Mouse (Mus musculus): ENCODE measurements at regions not wholly inside any gene's neighbourhood (a gene's known extent, or its start where the extent isn't known, plus 50 kb on each side); places are given as distances from the start of the nearest gene placed in this dataset.

DNA sequence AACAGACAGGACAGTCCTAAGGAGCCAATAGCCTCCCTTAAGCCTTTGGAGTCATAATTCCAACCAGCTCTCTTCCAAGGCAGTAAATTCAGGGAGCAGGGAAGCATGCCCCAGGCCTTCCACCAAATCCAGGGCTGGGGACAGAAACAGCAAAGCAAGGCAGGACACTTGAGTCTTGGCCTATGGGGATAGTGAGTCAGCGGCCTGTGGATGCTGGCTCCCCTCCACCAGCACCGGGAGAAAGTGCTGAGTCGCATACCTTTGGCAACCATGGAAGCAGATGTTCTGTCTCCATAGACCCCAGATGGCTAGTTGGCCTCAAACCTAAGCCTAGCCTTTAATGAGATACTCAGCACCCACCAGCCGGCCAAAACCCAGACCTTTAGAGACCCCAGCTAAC is 133.8 kb upstream of the Six2 start:
- Histone ChIP-seq H3K4me1 (ENCODE audit: control insufficient read depth, insufficient read depth, insufficient read length, low read length) (no peaks in the 10 kb centered on the region), H3K27ac (replicated peaks; ENCODE audit: low read depth, low read length) (no peak overlapping the region), H3K4me3 (ENCODE audit: insufficient read depth, low read depth, low read length) (no peak overlapping the region)

DNA sequence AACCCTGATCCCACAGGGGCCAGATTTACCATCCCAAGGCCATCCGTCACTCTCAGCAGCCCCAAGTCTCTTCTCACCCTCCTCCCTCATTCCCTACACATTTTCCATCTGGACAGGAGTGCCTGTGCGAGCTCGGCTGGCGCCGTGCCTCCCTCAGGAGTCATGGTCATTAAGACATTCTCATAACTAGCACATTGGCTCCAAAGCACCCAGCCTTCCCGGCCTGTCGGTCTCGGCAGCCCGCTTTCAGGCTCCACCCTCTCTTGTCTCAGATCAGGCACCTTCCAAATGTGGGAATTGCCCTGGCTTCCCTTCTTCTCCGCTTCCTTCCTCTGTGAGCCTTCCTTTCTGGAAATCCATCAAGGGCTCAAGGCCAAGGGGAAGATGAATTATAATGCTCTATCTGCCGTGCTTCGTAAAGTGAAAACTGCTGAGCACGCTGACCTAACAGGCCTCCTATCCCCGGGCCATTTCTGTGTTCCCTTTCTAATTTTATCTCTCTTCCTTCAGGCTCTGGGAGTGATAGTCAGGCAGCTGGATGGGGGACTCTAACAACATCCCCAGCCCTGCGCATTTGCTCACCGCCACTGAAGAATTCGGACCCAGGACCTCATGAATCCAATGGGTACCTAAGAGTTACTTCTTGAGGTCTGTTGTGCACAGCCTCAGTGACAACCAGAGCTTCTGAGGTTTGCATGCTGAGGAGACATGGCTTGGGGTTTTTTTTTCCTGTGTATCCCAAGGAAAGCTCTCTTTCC is 130.2 kb upstream of the Six2 start:
- Histone ChIP-seq H3K4me3 (ENCODE audit: insufficient read depth, low read depth, low read length) (0 out of 2 replicates have a peak overlapping the region, but pooled peaks have one; percentile 2), H3K27ac (replicated peaks; ENCODE audit: low read depth, low read length) (no peak overlapping the region), H3K4me1 (ENCODE audit: control insufficient read depth, insufficient read depth, insufficient read length, low read length) (no peaks in the 10 kb centered on the region)

DNA sequence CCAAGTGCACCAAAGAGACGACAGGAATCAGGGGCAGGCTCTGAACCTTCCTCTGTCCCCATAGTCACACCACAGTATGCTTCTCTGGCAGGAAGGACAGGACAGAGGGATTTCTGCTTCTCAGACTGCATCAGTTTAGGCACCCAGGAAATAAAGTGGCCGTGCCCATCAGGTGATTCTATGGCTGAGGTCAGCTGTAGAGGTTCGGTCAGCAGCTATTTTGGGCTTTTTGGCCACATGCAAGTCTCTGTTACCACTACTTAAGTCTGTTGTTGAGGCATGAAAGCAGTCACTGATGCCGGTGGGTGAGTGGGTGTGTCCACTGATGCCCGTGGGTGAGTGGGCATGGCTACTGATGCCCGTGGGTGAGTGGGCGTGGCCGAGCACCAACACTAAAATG is 128.4 kb upstream of the Six2 start:
- H3K4me1 ChIP-seq (ENCODE audit: control insufficient read depth, insufficient read depth, insufficient read length, low read length) = no peaks in the 10 kb centered on the region
- no peak overlapping the region for H3K27ac ChIP-seq (replicated peaks; ENCODE audit: low read depth, low read length)
- H3K4me3 ChIP-seq (ENCODE audit: insufficient read depth, low read depth, low read length) = no peak overlapping the region

DNA sequence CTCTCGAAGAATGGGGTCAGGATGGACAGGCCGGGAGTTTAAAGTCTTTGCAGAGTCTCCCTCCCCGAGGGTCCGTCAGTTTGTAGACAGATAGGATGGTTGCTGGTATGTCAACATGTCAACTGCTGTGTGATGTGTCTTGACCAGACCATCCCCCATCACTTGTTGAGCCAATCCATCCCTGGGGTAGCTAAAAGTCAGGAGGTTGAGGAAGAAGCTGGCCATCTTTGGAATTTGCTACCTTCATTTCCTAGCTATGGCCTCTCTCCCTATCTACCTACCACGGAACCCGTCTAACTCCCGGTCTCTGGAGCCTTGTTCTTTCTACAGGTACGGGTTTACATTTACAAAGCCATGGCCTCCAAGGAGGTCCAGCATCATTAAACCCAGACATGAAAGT is 128.0 kb upstream of the Six2 start:
- no peak overlapping the region for H3K27ac ChIP-seq (replicated peaks; ENCODE audit: low read depth, low read length)
- H3K4me1 ChIP-seq (ENCODE audit: control insufficient read depth, insufficient read depth, insufficient read length, low read length) = no peaks in the 10 kb centered on the region

DNA sequence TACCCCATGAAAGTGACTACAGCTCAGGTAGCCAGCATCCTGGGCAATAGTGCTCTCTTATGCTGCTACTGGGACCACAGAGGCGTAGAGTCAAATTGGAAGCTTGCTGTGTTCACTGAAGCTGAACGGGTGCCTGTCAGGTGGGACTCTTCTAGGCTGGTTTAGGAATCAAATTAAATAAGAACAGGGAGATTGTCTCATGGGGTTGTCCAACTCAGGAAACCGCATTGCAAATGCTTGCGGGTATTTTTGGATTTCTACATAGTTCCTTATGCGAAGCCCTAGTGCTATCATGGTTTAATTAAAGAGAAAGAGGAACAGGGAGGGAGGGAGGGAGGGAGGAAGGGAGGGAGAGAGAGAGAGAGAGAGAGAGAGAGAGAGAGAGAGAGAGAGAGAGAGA is 120.5 kb upstream of the Six2 start:
- Histone ChIP-seq H3K4me3 (ENCODE audit: insufficient read depth, low read depth, low read length) (no peak overlapping the region), H3K4me1 (ENCODE audit: control insufficient read depth, insufficient read depth, insufficient read length, low read length) (no peaks in the 10 kb centered on the region), H3K27ac (replicated peaks; ENCODE audit: low read depth, low read length) (no peak overlapping the region)

More for the DNA sequence above, 128.0 kb upstream of the Six2 start:
- no peak overlapping the region for H3K4me3 ChIP-seq (ENCODE audit: insufficient read depth, low read depth, low read length)

DNA sequence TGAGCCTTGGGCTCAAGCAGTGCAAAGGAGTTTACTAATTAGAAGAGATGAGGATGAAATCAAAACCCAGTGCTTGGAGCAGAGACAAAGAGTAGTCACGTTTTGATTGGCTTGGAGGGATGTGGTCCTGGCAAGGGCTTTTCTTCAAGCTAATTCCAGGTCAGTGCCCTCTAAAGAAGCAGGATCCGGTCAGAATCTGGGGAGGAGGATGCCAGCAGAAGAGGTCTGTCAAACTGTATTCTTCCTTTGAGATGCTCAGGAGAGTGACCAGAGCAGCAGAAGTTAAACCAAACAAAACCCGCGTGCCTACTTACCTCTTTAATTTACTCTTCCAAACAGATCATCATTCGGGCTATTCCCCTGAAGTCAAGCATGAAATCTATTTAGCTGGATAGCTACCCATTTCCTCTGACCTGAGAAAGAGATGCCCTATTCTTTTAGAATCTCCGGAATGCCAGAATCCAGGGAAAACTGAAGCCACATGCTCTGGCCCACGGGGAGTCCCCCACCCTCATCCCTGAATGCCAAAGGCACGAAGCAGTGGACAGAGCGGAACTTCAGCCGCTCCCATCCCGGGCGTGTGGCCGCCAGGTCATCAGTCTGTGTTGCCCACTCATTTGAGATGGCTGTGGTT is 117.8 kb upstream of the Six2 start:
- Histone ChIP-seq H3K27ac (replicated peaks; ENCODE audit: low read depth, low read length) (no peak overlapping the region), H3K4me3 (ENCODE audit: insufficient read depth, low read depth, low read length) (no peak overlapping the region), H3K4me1 (ENCODE audit: control insufficient read depth, insufficient read depth, insufficient read length, low read length) (no peaks in the 10 kb centered on the region)

DNA sequence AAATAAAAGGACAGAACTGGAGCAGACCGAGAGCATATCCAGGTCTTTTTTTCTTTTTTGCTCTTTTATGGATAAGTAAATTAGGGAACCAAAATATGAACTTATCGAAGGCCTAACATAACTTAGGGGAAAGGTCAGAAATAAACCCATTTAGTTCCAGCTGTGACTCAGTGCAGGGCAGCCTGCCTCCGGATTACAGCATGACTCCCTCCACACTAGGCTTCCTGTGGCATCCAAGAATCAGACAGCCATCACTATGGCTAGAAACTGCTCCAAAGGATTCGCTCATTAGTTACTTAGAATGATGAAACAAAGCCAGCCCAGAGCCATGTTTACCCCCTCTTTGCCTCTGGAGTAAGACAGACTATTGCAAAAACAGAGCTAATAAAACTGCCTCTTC is 116.6 kb upstream of the Six2 start:
- no peak overlapping the region for H3K27ac ChIP-seq (replicated peaks; ENCODE audit: low read depth, low read length)
- no peak overlapping the region for H3K4me3 ChIP-seq (ENCODE audit: insufficient read depth, low read depth, low read length)
- H3K4me1 ChIP-seq (ENCODE audit: control insufficient read depth, insufficient read depth, insufficient read length, low read length) = no peaks in the 10 kb centered on the region

DNA sequence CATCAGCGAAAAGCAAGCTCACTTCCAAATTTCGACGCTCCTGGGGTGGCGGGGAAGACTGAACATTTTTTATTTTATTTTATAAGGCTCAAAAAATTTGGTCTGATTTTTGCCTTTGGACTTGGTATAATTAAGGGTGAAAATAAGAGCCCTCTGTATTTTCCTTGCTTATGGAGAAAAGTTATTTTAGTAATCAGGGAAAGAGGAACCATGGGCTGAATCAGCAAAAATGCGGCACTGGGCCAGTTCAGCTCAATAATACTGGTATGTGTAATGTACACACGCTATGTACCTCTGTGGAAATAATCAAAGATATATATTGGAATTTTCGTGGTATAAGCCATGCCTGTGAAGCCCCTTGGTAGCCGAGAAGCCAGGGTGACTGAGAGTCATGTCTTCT is 113.7 kb upstream of the Six2 start:
- Histone ChIP-seq H3K4me1 (ENCODE audit: control insufficient read depth, insufficient read depth, insufficient read length, low read length) (no peaks in the 10 kb centered on the region), H3K27ac (replicated peaks; ENCODE audit: low read depth, low read length) (no peak overlapping the region), H3K4me3 (ENCODE audit: insufficient read depth, low read depth, low read length) (no peak overlapping the region)

DNA sequence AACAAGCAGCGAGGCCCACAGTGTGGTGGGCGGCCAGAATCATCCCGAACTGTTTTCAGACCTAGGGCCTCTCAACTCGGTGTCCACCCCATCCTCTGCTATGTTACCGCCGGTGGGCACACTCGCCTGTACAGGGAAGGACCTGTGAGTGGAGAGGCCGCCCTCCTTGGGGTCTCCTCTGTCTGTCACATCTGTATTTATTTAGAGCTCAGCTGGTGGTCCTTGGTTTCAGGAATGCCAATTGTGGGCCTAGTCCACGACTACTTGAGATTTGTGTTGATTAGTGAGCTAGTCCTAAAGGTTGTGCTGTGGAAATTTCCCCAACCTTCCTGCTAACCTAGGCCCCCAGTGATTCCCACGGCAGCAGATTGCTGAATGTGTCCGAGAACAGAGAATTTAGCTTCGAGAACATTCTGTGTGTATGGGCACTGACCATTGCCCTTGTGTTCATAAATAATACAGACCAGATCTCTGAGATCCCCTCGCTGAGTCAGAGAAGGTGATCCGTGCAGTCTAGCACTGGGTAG is 113.1 kb upstream of the Six2 start:
- Histone ChIP-seq H3K4me1 (ENCODE audit: control insufficient read depth, insufficient read depth, insufficient read length, low read length) (no peaks in the 10 kb centered on the region), H3K27ac (replicated peaks; ENCODE audit: low read depth, low read length) (no peak overlapping the region), H3K4me3 (ENCODE audit: insufficient read depth, low read depth, low read length) (no peak overlapping the region)

DNA sequence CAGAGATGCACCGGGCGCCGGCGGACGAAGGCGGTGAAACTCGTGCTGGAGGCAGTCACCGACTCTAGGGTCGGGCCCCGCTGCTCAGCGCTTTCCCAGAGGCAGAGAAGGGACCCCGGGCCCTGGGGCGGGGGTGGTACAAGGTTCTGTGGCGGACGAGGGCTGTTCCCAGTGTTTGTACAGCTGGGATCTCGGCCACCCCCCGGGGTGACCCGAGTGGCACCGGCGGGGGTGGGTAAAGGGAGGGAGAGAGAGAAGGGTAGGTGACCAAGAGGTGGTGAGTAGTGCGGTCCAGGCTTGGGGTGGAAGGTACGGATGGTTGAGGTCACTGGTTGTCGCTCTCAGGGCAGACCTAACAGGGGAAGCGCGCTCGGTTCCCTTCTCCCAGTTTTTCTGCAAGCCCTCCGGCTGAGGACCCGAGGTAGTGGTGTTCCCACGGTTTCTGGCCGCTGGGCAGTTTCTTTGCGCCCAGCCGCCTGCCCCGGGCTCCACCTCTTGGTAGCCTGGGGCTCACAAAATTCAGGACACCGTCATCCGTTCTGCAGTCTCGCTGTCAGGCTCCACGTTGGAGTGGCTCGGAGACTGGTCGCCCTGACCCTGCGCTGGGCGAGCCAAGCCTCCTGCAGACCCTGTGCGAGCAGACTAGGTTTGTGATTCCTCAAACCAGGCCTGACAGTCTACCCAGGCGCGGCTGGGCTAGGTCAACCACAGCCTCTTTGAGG is 112.4 kb upstream of the Six2 start:
- Histone ChIP-seq H3K4me3 (ENCODE audit: insufficient read depth, low read depth, low read length) (peak overlapping the region; percentile 27; the same call in 1 of the 2 replicates), H3K4me1 (ENCODE audit: control insufficient read depth, insufficient read depth, insufficient read length, low read length) (no peaks in the 10 kb centered on the region), H3K27ac (replicated peaks; ENCODE audit: low read depth, low read length) (no peak overlapping the region)

DNA sequence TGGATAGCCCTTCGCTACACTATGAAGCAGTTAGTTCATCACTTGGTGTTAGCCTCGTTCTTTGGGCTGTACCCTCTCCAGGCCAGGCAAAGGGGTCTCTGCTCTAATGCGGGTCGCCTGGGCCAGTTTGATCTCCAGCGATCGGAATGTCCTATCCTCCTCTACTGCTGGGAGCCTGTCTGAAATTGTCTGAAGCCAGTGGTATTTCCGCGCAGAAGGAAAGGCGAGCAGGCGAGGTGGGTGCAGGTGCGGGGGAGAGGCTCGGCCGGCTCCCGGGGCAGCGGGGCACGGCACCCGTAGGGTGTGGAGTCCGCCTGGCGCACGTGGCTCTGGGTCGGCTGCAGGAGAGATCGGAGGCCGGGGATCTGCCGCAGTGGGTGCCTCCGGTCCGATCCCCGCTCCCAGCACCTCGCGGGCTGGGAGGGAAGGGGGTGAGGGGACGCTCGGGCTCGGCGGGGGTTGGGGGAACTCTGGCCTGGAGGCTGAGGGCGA is 111.8 kb upstream of the Six2 start:
- H3K27ac ChIP-seq (replicated peaks; ENCODE audit: low read depth, low read length) = no peak overlapping the region
- peak overlapping the region; percentile 27 for H3K4me3 ChIP-seq (ENCODE audit: insufficient read depth, low read depth, low read length)
- no peaks in the 10 kb centered on the region for H3K4me1 ChIP-seq (ENCODE audit: control insufficient read depth, insufficient read depth, insufficient read length, low read length)

DNA sequence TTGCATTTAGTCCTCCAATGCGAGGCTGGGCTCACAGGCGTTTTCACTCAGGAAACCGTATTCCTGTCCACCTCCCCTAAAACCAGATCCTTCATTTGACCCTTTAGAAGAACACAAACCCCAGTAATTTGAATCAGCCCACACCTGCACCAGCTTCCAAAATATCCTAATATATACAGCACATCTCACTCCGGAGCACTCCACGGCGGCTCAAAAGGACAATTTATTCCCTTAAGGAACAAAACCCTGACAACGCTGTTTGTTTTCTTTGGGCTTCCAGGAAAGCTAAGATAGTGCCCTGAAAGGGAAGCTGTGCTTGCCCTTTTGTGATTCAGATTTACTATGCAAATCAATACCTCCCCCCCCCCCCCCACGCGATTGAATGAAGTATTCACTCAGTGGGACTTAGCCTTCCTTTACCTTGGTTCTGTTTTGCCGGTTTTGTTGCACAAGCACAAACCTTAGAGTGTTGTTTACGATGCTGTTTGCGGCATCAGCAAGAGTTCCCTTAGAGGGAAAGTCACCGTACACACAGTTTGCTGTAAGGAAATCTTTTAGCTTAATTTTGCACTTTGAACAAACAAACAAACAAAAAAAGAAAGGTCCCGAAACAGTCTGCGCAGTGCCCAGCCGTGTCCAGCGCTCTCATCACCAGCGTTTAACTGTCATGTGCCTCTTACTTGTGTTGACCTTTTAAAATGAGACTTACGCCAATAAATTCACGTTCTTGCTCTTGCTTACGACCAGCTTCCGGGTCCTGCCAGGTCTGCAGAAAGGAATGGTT is 111.2 kb upstream of the Six2 start:
- peak overlapping the region; percentile 27 for H3K4me3 ChIP-seq (ENCODE audit: insufficient read depth, low read depth, low read length)
- no peak overlapping the region for H3K27ac ChIP-seq (replicated peaks; ENCODE audit: low read depth, low read length)
- H3K4me1 ChIP-seq (ENCODE audit: control insufficient read depth, insufficient read depth, insufficient read length, low read length) = no peaks in the 10 kb centered on the region

DNA sequence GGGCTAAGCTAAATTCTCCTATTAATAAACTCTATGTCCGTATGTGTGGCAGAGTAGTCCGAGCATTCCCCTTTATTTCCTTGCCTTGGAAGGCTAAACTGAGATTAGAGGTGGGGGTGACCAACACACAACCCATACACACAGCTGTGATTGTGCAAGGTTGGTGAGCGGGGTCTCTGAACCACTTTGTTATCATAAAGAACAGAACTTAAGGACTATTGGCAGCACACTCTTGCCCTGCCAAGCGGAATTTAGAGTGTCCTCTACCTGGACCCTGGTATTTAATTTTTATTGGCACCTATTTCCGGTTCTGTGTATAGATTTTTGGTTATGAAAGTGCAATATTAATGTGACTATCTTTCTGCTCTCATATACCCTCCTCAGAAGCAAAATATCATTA is 109.7 kb upstream of the Six2 start:
- Histone ChIP-seq H3K27ac (replicated peaks; ENCODE audit: low read depth, low read length) (no peak overlapping the region), H3K4me1 (ENCODE audit: control insufficient read depth, insufficient read depth, insufficient read length, low read length) (no peaks in the 10 kb centered on the region), H3K4me3 (ENCODE audit: insufficient read depth, low read depth, low read length) (no peak overlapping the region)

DNA sequence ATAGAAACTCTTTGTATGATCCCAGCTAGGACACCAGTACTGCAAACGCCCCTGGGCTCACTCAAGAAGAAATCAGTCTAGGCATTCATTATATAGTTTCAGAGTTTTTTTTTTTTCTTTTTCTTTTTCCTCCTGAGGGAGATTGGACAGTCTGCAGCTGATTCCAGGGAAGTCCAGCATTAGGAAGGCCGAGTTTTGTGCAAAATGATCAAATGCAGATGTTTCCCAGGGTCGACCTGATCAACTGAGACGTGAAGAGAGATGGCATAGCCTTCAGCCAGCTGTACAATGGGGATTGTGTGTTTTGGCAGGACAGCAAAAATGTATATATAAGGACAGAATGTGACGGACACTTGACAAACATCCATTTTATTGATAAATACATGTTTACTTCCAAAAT is 107.7 kb upstream of the Six2 start:
- no peaks in the 10 kb centered on the region for H3K4me1 ChIP-seq (ENCODE audit: control insufficient read depth, insufficient read depth, insufficient read length, low read length)
- H3K4me3 ChIP-seq (ENCODE audit: insufficient read depth, low read depth, low read length) = no peak overlapping the region
- H3K27ac ChIP-seq (replicated peaks; ENCODE audit: low read depth, low read length) = no peak overlapping the region
